Mouse (Mus musculus) fat pad, adult 2 months (tissue): Measurements from ENCODE around the gene Sergef.
"Not testable (repeated sequence)": the region's sequence is repeated elsewhere in the genome, so short reads cannot be mapped to it uniquely, and the experiment has no call there.

Experiments
- DNase-seq: peaks from one replicate; pipeline ENCODE4 v3.0.0-alpha.2; 2011; ENCODE audit warnings: low read depth, low spot score; ENCODE audit errors: extremely low read depth

The Sergef gene

GRCm38 (mm10) chr7:46639692-46640031 is at the start of gene Sergef:
Gene Sergef (minus strand): TSS chr7:46639807.
- peak; percentile 16 for DNase-seq

GRCm38 (mm10) chr7:46686827-46687226 is 47.2 kb upstream of the Sergef start:
- no peak for DNase-seq

- DNase-seq: no peak
These were observed 41.1 kb upstream of the Sergef start for GRCm38 (mm10) chr7:46680732-46681131.

GRCm38 (mm10) chr7:46679044-46679443 is 39.4 kb upstream of the Sergef start:
- not testable (repeated sequence) for DNase-seq

- DNase-seq: no peak
These were observed 38.8 kb upstream of the Sergef start for GRCm38 (mm10) chr7:46678417-46678816.

GRCm38 (mm10) chr7:46676808-46677360 is 37.3 kb upstream of the Sergef start:
- no peak for DNase-seq

- no peak for DNase-seq
These were observed 36.3 kb upstream of the Sergef start for GRCm38 (mm10) chr7:46675886-46676285.

GRCm38 (mm10) chr7:46675061-46675460 is 35.5 kb upstream of the Sergef start:
- DNase-seq: no peak

GRCm38 (mm10) chr7:46672160-46672672 is 32.6 kb upstream of the Sergef start, which contains the start of gene Tph1:
Gene Tph1 (minus strand): TSS chr7:46672537.
- DNase-seq: no peak

- DNase-seq: no peak
These were observed 27.6 kb upstream of the Sergef start for GRCm38 (mm10) chr7:46667256-46667655.

- no peak for DNase-seq
These were observed 25.6 kb upstream of the Sergef start for GRCm38 (mm10) chr7:46665236-46665635.

- no peak for DNase-seq
These were observed 22.0 kb upstream of the Sergef start for GRCm38 (mm10) chr7:46661591-46662090.

GRCm38 (mm10) chr7:46652279-46652678 is 12.7 kb upstream of the Sergef start:
- no peak for DNase-seq

GRCm38 (mm10) chr7:46650231-46650630 is 10.6 kb upstream of the Sergef start:
- not testable (repeated sequence) for DNase-seq

GRCm38 (mm10) chr7:46648431-46649140 is 9.0 kb upstream of the Sergef start:
- no peak for DNase-seq

GRCm38 (mm10) chr7:46643172-46643571 is 3.6 kb upstream of the Sergef start:
- no peak for DNase-seq

- no peak for DNase-seq
These were observed 455 bp upstream of the Sergef start for GRCm38 (mm10) chr7:46640062-46640461.

GRCm38 (mm10) chr7:46638889-46639691 is 517 bp downstream of the Sergef start:
- DNase-seq: no peak

GRCm38 (mm10) chr7:46628375-46628975 is 11.1 kb downstream of the Sergef start:
- DNase-seq: no peak

GRCm38 (mm10) chr7:46623979-46624378 is 15.6 kb downstream of the Sergef start:
- DNase-seq: no peak
